Mouse (Mus musculus) brain, embryonic 18.5 days (tissue): Measurements from ENCODE around the gene Gabra6.

ENCODE experiments used
- DNase-seq: peaks from one replicate; pipeline ENCODE4 v3.0.0-alpha.2; 2012; ENCODE audit warnings: low read depth, low spot score

The Gabra6 gene

DNA sequence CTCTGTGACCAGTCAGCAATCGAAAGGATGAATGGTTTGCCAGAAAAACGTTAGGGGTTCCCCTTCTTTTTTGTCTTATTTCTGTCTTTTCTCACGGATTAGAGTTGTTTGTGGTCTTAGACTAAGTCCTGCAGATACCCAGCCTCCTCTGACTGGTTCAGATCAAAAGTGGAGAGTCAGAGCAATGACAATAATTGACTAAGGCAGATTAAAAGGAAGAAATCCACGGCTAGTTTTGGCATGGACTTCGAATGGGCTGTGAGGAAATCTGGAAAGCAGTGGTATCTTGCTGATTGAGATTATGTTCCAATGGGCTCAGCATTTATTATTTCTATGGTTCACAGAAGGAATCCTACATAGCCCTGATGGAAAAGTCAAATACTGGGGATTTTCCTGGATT, at the start of gene Gabra6:
Gene Gabra6 (minus strand): TSS at position 191 of the 400 bp plus-strand sequence.
- no peak for DNase-seq

DNA sequence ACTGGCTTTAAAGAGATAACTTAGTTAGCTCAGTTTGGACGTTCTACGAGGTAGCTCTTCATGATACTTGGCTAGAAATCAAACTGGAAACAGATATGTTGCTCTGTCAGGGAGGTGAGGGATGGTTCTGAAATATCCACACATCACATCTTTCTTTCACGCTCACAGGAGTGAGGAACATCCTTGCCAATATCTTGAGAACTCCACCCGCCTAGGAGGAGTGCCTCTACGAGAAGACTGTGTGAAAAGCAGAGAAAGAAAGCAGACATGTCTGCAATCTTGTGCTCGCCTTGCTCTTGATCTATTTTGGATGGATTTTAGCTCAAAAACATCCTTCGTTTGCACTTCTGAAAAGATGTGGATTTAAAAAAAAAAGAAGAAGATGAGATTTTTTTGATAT, 44.7 kb upstream of the Gabra6 start:
- no peak for DNase-seq

DNA sequence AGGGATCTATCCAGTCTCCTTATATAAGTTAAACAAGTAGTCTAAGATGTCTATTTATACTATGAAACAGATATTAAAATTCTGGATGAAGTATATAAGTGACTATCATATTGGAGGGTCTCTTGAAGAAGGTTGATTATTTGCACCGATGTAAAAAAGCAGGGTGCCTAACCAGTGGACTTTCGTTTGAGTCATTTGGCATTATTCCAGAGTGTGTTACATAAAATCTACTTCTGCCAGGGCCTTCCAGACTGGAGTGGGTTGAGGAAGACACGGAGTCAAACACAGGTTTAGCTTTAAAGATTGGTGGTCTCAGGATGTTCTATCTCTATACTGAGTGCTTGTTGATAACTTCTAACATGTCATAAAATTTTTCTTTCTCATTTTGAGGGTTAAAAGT, 11.2 kb upstream of the Gabra6 start:
- no peak for DNase-seq

DNA sequence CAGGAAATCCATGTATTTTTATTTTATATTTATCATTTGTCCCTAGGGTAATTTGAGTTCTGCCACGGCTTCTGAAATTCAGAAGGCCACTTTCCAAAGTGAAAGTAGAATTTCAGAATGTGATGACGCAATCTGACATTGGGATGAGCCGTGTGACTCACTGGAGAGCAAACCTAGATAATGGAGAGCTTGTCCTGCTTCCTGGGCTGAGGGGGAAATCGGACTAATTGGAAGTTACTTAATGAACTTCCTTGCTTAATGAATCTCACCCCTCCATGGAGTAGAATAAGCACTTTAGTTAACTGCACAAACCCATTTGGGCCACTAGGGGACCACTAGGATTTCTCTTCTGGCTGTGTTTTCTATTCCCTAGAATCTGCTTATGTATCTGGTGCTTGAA, 5.4 kb upstream of the Gabra6 start:
- no peak for DNase-seq

DNA sequence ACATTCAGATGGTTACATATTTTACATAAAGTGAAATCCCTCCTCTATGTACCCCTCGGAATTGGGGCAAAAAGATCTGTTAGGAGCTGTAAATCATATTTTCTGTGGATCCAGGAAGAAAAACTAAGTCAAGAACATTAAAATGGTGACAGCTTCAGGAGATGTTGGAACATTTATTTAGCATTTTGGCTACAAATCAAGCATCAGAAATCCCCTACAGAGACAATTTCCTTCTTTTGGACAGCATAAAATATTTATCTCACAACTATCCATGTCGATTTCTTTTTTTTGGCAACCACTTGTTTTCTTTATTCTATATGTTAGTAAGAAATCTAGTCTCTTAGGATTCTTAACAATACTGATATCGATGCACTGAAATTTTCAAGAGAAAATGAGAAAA, 688 bp upstream of the Gabra6 start:
- DNase-seq: no peak

DNA sequence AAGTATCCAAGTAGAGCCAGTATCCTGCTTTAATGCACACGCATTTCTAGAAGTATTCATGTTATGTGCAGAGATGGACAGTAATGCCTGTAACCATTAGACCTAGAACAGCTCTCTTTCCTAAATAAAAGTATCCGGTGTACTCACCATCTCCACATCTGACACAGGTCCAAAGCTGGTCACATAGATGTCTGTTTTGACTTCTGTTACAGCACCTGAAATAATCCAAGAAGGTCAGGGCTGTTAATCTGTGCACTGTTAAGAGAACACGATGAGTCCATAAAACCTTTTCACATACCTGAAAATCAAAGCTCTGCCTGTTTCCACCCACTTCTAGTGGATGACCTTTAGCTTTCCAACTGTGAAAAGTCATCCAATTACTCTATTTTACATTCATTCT, 1.4 kb downstream of the Gabra6 start:
- DNase-seq: no peak

DNA sequence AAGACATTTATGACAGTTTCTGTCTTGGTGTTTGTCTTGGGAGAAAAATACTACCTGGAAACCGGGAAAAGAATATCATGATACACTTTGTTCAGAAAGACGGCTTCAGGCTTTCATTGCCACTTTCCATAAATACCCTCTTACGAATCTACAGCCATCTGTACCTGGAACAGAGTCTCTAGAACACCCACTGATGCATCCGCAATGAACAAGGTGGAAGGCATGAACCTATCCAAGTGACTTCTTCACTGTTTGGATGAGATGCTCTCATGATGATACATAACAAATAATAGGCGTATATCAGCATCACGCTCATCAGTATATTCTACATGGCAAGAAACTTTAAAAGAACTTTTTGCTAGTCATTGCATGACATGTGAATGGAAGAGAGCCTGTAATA, 1.8 kb downstream of the Gabra6 start:
- no peak for DNase-seq

DNA sequence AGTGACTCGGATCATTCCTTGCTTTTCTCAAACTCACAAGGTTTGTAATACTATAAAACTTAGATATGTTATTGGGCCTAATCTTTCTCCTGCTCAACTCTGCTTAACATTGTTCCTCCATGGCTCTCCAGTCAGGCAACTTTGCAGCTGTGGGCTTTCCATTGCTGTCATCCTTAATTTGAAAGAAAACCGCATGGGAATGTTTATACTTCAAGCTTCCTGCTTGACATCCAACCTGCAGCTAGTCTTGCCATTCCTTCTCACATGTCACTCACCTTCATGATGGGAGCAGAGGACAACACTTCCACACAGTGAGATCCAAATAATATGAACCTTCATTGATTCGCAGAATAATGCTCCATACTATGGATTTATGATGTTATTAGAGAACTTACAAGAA, 2.9 kb downstream of the Gabra6 start:
- no peak for DNase-seq

DNA sequence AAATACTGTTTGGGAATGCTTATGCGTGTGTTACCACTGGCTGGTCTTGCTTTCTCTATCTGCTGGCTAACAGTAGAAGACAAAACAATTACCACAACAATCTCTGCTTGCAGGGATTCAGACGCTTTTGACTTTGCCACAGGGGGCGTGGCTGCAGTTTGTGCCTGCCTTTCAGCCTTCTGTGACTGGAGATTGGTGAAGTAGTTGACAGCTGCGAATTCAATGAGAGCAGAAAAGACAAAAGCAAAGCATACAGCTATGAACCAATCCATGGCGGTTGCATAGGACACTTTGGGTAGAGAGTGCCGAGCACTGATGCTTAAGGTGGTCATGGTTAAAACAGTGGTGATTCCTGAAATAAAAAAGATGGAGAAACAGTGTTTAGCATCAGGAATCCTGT, 6.0 kb downstream of the Gabra6 start:
- DNase-seq: no peak

DNA sequence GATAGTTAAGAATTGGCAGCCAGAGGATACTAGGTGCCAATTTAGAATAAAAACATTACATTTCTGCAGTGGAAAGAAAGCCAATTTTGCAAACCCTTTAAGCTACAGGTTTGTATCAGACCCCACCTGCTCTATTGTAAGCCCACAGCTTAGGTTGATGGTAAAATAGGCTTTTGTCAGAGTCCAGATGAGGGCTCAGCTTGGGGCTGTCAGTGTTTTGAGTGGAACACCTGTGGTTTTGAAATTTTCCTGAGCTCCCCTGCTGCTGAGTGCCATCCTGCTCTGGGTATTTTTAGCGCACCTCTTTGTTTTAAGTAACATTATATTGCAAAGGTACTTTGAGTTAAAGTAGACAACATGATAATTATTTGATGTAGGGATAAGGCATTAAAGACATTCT, 10.0 kb downstream of the Gabra6 start:
- no peak for DNase-seq

DNA sequence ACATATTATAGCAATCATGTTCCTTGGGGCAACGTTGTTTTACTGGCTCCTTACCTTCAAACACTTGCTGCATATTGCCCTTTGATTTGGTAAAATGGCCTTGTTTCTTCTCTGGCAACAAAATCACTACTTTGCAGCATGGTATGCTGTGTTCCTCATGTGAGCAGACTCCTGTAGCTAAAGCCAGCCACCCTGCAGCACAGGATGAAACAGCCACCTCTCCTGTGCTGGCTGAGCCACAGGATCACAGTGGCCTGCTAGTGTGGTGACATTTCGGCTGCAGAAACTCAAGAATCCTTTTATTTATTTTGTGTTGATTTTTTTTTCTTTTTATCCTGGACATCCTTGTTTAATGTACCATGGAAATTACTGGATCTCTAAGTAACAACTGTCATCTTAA, 11.8 kb downstream of the Gabra6 start:
- no peak for DNase-seq

DNA sequence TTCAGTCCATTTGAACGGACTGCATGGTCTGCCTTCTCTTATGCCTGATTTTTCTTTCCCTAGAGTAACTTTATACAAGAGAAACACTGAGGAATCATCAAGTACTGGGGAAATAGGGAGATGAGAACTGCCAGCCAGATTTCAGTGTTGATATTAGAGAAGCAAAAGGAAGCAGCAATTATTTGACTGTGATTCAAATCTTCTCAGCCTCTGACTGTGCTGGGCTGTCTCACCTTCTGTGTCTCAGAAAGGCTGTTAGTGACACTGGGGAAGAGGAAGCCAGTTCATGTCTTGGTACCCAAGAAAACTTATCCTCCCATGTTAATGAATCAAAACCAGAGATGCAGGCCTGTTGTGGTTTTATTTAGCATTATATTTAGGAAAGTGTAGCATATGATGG, 14.8 kb downstream of the Gabra6 start:
- DNase-seq: no peak

DNA sequence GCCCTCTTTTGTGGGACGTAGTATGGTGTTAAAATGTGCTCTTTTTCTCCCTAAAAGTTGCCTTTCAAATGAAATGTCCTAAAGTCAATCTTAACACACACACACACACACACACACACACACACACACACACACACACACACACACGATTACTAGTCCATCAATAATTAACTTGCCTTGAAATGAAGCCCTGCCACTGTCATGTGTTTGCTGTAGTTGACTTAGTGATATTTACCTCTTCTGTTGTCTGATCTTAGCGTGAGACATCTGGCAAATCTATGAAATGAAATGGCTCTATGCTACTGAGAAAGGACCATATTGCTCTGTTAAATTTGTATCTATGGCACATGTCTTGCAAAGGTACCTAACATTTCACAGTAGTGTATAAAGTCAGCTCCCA, 61.9 kb downstream of the Gabra6 start:
- DNase-seq: no peak
